Mouse (Mus musculus): ENCODE measurements around the gene Stk25. TPM values are rescaled to one million over a fixed set of nuclear protein-coding genes. Genes with fewer than 3 reads are reported as not detected.

The Stk25 gene
- total and polyA plus RNA-seq, 2 experiments from 2014 or later: 107 to 134 TPM

GRCm38 (mm10) chr1:93607090-93608083, 51.1 kb downstream of the Stk25 start:
- H3K4me3 ChIP-seq (ENCODE audit: low read depth, low read length): no peak overlapping the region

GRCm38 (mm10) chr1:93603921-93604320, 54.5 kb downstream of the Stk25 start:
- no peaks in the 10 kb centered on the region for H3K9me3 ChIP-seq (replicated peaks; ENCODE audit: control insufficient read depth, low read length)
- no peak overlapping the region for H3K4me2 ChIP-seq (ENCODE audit: low read depth, low read length)
- ATAC-seq (ENCODE audit: insufficient read depth, low read depth): no peak
- H3K27ac ChIP-seq (ENCODE audit: low read depth): no peak overlapping the region
- no peaks in the 10 kb centered on the region for H3K27me3 ChIP-seq (ENCODE audit: control insufficient read depth, insufficient read depth, low read length)
- no peaks in the 10 kb centered on the region for H3K4me1 ChIP-seq (ENCODE audit: control insufficient read depth, insufficient read depth)
- TF ChIP-seq EP300 (IDR thresholded peaks at IDR 0.05; ENCODE audit: low read depth) (no peak), CTCF (IDR thresholded peaks at IDR 0.05; ENCODE audit: low read depth) (no peak)
- H3K4me3 ChIP-seq (ENCODE audit: low read depth, low read length): no peak overlapping the region
- no peak for DNase-seq (ENCODE audit: low spot score)
- no peaks in the 10 kb centered on the region for H3K36me3 ChIP-seq (replicated peaks; ENCODE audit: control insufficient read depth, insufficient read depth, low read length)
- no peak overlapping the region for H3K9ac ChIP-seq (replicated peaks; ENCODE audit: low read depth, low read length)
- WGBS: 92% methylated on average over 12 of the region's 12 CpGs

More at GRCm38 (mm10) chr1:93607090-93608083, 51.1 kb downstream of the Stk25 start:
- 80% methylated on average over 14 of the region's 14 CpGs for WGBS
- no peaks in the 10 kb centered on the region for H3K36me3 ChIP-seq (replicated peaks; ENCODE audit: control insufficient read depth, insufficient read depth, low read length)
- TF ChIP-seq CTCF (IDR thresholded peaks at IDR 0.05; ENCODE audit: low read depth): no peak
- TF ChIP-seq EP300 (IDR thresholded peaks at IDR 0.05; ENCODE audit: low read depth): no peak
- no peak overlapping the region for H3K4me2 ChIP-seq (ENCODE audit: low read depth, low read length)
- DNase-seq (ENCODE audit: low spot score) (no peak), ATAC-seq (ENCODE audit: insufficient read depth, low read depth) (no peak)
- H3K27ac ChIP-seq (ENCODE audit: low read depth): no peak overlapping the region
- H3K9ac ChIP-seq (replicated peaks; ENCODE audit: low read depth, low read length): no peak overlapping the region
- H3K27me3 ChIP-seq (ENCODE audit: control insufficient read depth, insufficient read depth, low read length): no peaks in the 10 kb centered on the region
- H3K4me1 ChIP-seq (ENCODE audit: control insufficient read depth, insufficient read depth): no peaks in the 10 kb centered on the region
- no peaks in the 10 kb centered on the region for H3K9me3 ChIP-seq (replicated peaks; ENCODE audit: control insufficient read depth, low read length)

- ATAC-seq (ENCODE audit: insufficient read depth, low read depth) (no peak), DNase-seq (ENCODE audit: low spot score) (no peak)
- no peaks in the 10 kb centered on the region for H3K9me3 ChIP-seq (replicated peaks; ENCODE audit: control insufficient read depth, low read length)
- H3K4me1 ChIP-seq (ENCODE audit: control insufficient read depth, insufficient read depth): no peaks in the 10 kb centered on the region
- no peaks in the 10 kb centered on the region for H3K27me3 ChIP-seq (ENCODE audit: control insufficient read depth, insufficient read depth, low read length)
- TF ChIP-seq CTCF (IDR thresholded peaks at IDR 0.05; ENCODE audit: low read depth) (no peak), EP300 (IDR thresholded peaks at IDR 0.05; ENCODE audit: low read depth) (no peak)
- H3K36me3 ChIP-seq (replicated peaks; ENCODE audit: control insufficient read depth, insufficient read depth, low read length): no peaks in the 10 kb centered on the region
- no peak overlapping the region for H3K4me2 ChIP-seq (ENCODE audit: low read depth, low read length)
- 77% methylated on average over 4 of the region's 4 CpGs for WGBS
- H3K27ac ChIP-seq (ENCODE audit: low read depth): no peak overlapping the region
- H3K4me3 ChIP-seq (ENCODE audit: low read depth, low read length): no peak overlapping the region
- H3K9ac ChIP-seq (replicated peaks; ENCODE audit: low read depth, low read length): no peak overlapping the region
These were observed 55.5 kb downstream of the Stk25 start for GRCm38 (mm10) chr1:93602911-93603310.

- ATAC-seq (ENCODE audit: insufficient read depth, low read depth): no peak
- Histone ChIP-seq H3K4me1 (ENCODE audit: control insufficient read depth, insufficient read depth) (no peaks in the 10 kb centered on the region), H3K9ac (replicated peaks; ENCODE audit: low read depth, low read length) (no peak overlapping the region), H3K4me2 (ENCODE audit: low read depth, low read length) (no peak overlapping the region), H3K36me3 (replicated peaks; ENCODE audit: control insufficient read depth, insufficient read depth, low read length) (no peaks in the 10 kb centered on the region), H3K27ac (ENCODE audit: low read depth) (no peak overlapping the region), H3K27me3 (ENCODE audit: control insufficient read depth, insufficient read depth, low read length) (no peaks in the 10 kb centered on the region), H3K4me3 (ENCODE audit: low read depth, low read length) (no peak overlapping the region), H3K9me3 (replicated peaks; ENCODE audit: control insufficient read depth, low read length) (no peaks in the 10 kb centered on the region)
- no peak for DNase-seq (ENCODE audit: low spot score)
- TF ChIP-seq CTCF (IDR thresholded peaks at IDR 0.05; ENCODE audit: low read depth) (no peak), EP300 (IDR thresholded peaks at IDR 0.05; ENCODE audit: low read depth) (no peak)
- WGBS: 68% methylated on average over 6 of the region's 6 CpGs
These were observed 62.5 kb downstream of the Stk25 start for GRCm38 (mm10) chr1:93595916-93596315.

GRCm38 (mm10) chr1:93593960-93594359, 64.5 kb downstream of the Stk25 start:
- H3K4me2 ChIP-seq (ENCODE audit: low read depth, low read length): no peak overlapping the region
- H3K36me3 ChIP-seq (replicated peaks; ENCODE audit: control insufficient read depth, insufficient read depth, low read length): no peaks in the 10 kb centered on the region
- H3K27ac ChIP-seq (ENCODE audit: low read depth): no peak overlapping the region
- no peak overlapping the region for H3K4me3 ChIP-seq (ENCODE audit: low read depth, low read length)
- H3K9me3 ChIP-seq (replicated peaks; ENCODE audit: control insufficient read depth, low read length): no peaks in the 10 kb centered on the region
- no peak overlapping the region for H3K9ac ChIP-seq (replicated peaks; ENCODE audit: low read depth, low read length)
- ATAC-seq (ENCODE audit: insufficient read depth, low read depth) (no peak), DNase-seq (ENCODE audit: low spot score) (no peak)
- H3K4me1 ChIP-seq (ENCODE audit: control insufficient read depth, insufficient read depth): no peaks in the 10 kb centered on the region
- H3K27me3 ChIP-seq (ENCODE audit: control insufficient read depth, insufficient read depth, low read length): no peaks in the 10 kb centered on the region
- TF ChIP-seq EP300 (IDR thresholded peaks at IDR 0.05; ENCODE audit: low read depth) (no peak), CTCF (IDR thresholded peaks at IDR 0.05; ENCODE audit: low read depth) (no peak)
